Mouse (Mus musculus) midbrain, embryonic 10.5 days (tissue): ENCODE measurements around the gene Bcar1. TPM values are rescaled to one million over a fixed set of nuclear protein-coding genes. Genes with fewer than 3 reads are reported as not detected.

Source experiments
- DNase-seq: peaks from one replicate; pipeline ENCODE4 v3.0.0-alpha.2; 2017; ENCODE audit warnings: low spot score
- H3K27ac ChIP-seq: fragments of 300-500 bp; sonication (generic); replicated peaks from 2 replicates; pipeline ENCODE4 v1.5.1; 2016; ENCODE audit warnings: mild to moderate bottlenecking
- H3K27me3 ChIP-seq: fragments of 300-500 bp; sonication (generic); 2 replicates; pipeline ENCODE4 v1.6.1; 2016; ENCODE audit warnings: low read depth, mild to moderate bottlenecking; ENCODE audit not compliant: poor library complexity, severe bottlenecking
- H3K36me3 ChIP-seq: fragments of 300-500 bp; sonication (generic); 2 replicates; pipeline ENCODE4 v1.6.1; 2016; ENCODE audit warnings: mild to moderate bottlenecking, moderate library complexity
- H3K4me1 ChIP-seq: fragments of 300-500 bp; sonication (generic); 2 replicates; pipeline ENCODE4 v1.6.1; 2016
- H3K4me3 ChIP-seq: fragments of 300-500 bp; sonication (generic); 2 replicates; pipeline ENCODE4 v1.5.1; 2016; ENCODE audit warnings: mild to moderate bottlenecking, moderate library complexity
- H3K9me3 ChIP-seq: fragments of 300-500 bp; sonication (generic); replicated peaks from 2 replicates; pipeline ENCODE4 v1.6.1; 2016; ENCODE audit warnings: mild to moderate bottlenecking
- WGBS: fragments of 180-500 bp; shearing (Covaris S2); methylation state at CpG from one replicate; pipeline ENCODE4 v1.1.7; 2016; 5-methylcytosine and 5-hydroxymethylcytosine counted together
- polyA plus RNA-seq: library from polyadenylated mRNA; unstranded; fragments of >200 nt; fragmentation: Nextera tagmentation; extraction: Ambion mirVana; gene quantifications from 2 replicates; pipeline ENCODE4 v1.2.1, GENCODE M21; 2016

Bcar1 gene
- polyA plus RNA-seq, 1 experiment from 2014 or later, result 52.4 TPM

- H3K9me3 ChIP-seq, result no peaks in the 10 kb centered on the region
- no peak for DNase-seq
- peaks cover 82% of the 10 kb centered on the region for H3K4me1 ChIP-seq
- peaks cover 6% of the 10 kb centered on the region; the same call in 1 of the 2 replicates for H3K36me3 ChIP-seq
- H3K4me3 ChIP-seq, result peak overlapping the region; percentile 95
- peaks cover 8% of the 10 kb centered on the region for H3K27me3 ChIP-seq
- H3K27ac ChIP-seq, result peak overlapping the region; percentile 98
- WGBS, result under 1% methylated on average over 40 of the region's 44 CpGs
These were observed 363 bp downstream of the Bcar1 start for GRCm38 (mm10) chr8:111743101-111743791.

- H3K4me1 ChIP-seq, result peaks cover 88% of the 10 kb centered on the region
- peak overlapping the region; percentile 95 for H3K4me3 ChIP-seq
- DNase-seq, result no peak
- H3K27ac ChIP-seq, result peak overlapping the region; percentile 98
- WGBS, result 34% methylated on average over 11 of the region's 11 CpGs
- H3K27me3 ChIP-seq, result peaks cover 8% of the 10 kb centered on the region
- peaks cover 7% of the 10 kb centered on the region; the same call in 1 of the 2 replicates for H3K36me3 ChIP-seq
- H3K9me3 ChIP-seq, result no peaks in the 10 kb centered on the region
These were observed 1.2 kb downstream of the Bcar1 start for GRCm38 (mm10) chr8:111742261-111743037.

GRCm38 (mm10) chr8:111741556-111741955, 2.1 kb downstream of the Bcar1 start:
- 84% methylated on average over 6 of the region's 6 CpGs for WGBS
- peaks cover 8% of the 10 kb centered on the region for H3K27me3 ChIP-seq
- no peak overlapping the region for H3K27ac ChIP-seq
- H3K4me3 ChIP-seq, result peak overlapping the region; percentile 95
- peaks cover 12% of the 10 kb centered on the region; the same call in 1 of the 2 replicates for H3K36me3 ChIP-seq
- no peaks in the 10 kb centered on the region for H3K9me3 ChIP-seq
- DNase-seq, result no peak
- peaks cover 96% of the 10 kb centered on the region for H3K4me1 ChIP-seq

GRCm38 (mm10) chr8:111740994-111741393, 2.6 kb downstream of the Bcar1 start:
- H3K4me3 ChIP-seq, result no peak overlapping the region
- H3K4me1 ChIP-seq, result peaks cover 96% of the 10 kb centered on the region
- peaks cover 8% of the 10 kb centered on the region for H3K27me3 ChIP-seq
- H3K27ac ChIP-seq, result peak overlapping the region; percentile 71
- whole genome bisulfite sequencing, result 86% methylated on average over 8 of the region's 8 CpGs
- H3K36me3 ChIP-seq, result peaks cover 12% of the 10 kb centered on the region; the same call in 1 of the 2 replicates
- DNase-seq, result no peak
- no peaks in the 10 kb centered on the region for H3K9me3 ChIP-seq

GRCm38 (mm10) chr8:111740301-111740711, 3.3 kb downstream of the Bcar1 start:
- Histone ChIP-seq H3K27ac (peak overlapping the region; percentile 71), H3K9me3 (no peaks in the 10 kb centered on the region), H3K36me3 (peaks cover 12% of the 10 kb centered on the region; the same call in 1 of the 2 replicates), H3K4me3 (no peak overlapping the region), H3K27me3 (peaks cover 8% of the 10 kb centered on the region), H3K4me1 (peaks cover 96% of the 10 kb centered on the region)
- 79% methylated on average over 7 of the region's 7 CpGs for WGBS
- DNase-seq, result no peak

GRCm38 (mm10) chr8:111739604-111740003, 4.0 kb downstream of the Bcar1 start:
- DNase-seq, result no peak
- Histone ChIP-seq H3K4me3 (peak overlapping the region; percentile 20), H3K36me3 (peaks cover 12% of the 10 kb centered on the region; the same call in 1 of the 2 replicates), H3K4me1 (peaks cover 96% of the 10 kb centered on the region), H3K9me3 (no peaks in the 10 kb centered on the region), H3K27ac (peak overlapping the region; percentile 71), H3K27me3 (peaks cover 3% of the 10 kb centered on the region)
- WGBS, result 46% methylated on average over 7 of the region's 7 CpGs

- H3K27ac ChIP-seq, result peak overlapping the region; percentile 71
- no peak for DNase-seq
- H3K4me1 ChIP-seq, result peaks cover 96% of the 10 kb centered on the region
- no peaks in the 10 kb centered on the region for H3K9me3 ChIP-seq
- no peak overlapping the region for H3K4me3 ChIP-seq
- H3K27me3 ChIP-seq, result no peaks in the 10 kb centered on the region
- WGBS, result 84% methylated on average over 6 of the region's 6 CpGs
- H3K36me3 ChIP-seq, result peaks cover 12% of the 10 kb centered on the region; the same call in 1 of the 2 replicates
These were observed 4.7 kb downstream of the Bcar1 start for GRCm38 (mm10) chr8:111738867-111739266.

GRCm38 (mm10) chr8:111736321-111736720, 7.3 kb downstream of the Bcar1 start:
- H3K4me1 ChIP-seq, result peaks cover 97% of the 10 kb centered on the region
- H3K4me3 ChIP-seq, result no peak overlapping the region
- WGBS, result 66% methylated on average over 7 of the region's 7 CpGs
- H3K27me3 ChIP-seq, result no peaks in the 10 kb centered on the region
- H3K27ac ChIP-seq, result peak overlapping the region; percentile 91
- H3K9me3 ChIP-seq, result no peaks in the 10 kb centered on the region
- H3K36me3 ChIP-seq, result peaks cover 12% of the 10 kb centered on the region; the same call in 1 of the 2 replicates
- no peak for DNase-seq

GRCm38 (mm10) chr8:111735791-111736190, 7.8 kb downstream of the Bcar1 start:
- no peaks in the 10 kb centered on the region for H3K27me3 ChIP-seq
- DNase-seq, result no peak
- 77% methylated on average over 4 of the region's 4 CpGs for WGBS
- H3K27ac ChIP-seq, result peak overlapping the region; percentile 91
- H3K9me3 ChIP-seq, result no peaks in the 10 kb centered on the region
- H3K36me3 ChIP-seq, result peaks cover 12% of the 10 kb centered on the region; the same call in 1 of the 2 replicates
- H3K4me3 ChIP-seq, result peak overlapping the region; percentile 0; the same call in 1 of the 2 replicates
- peaks cover 97% of the 10 kb centered on the region for H3K4me1 ChIP-seq

GRCm38 (mm10) chr8:111735335-111735761, 8.3 kb downstream of the Bcar1 start:
- peak overlapping the region; percentile 0; the same call in 1 of the 2 replicates for H3K4me3 ChIP-seq
- WGBS, result 61% methylated on average over 8 of the region's 8 CpGs
- H3K27me3 ChIP-seq, result no peaks in the 10 kb centered on the region
- peaks cover 12% of the 10 kb centered on the region; the same call in 1 of the 2 replicates for H3K36me3 ChIP-seq
- H3K27ac ChIP-seq, result peak overlapping the region; percentile 91
- no peak for DNase-seq
- H3K4me1 ChIP-seq, result peaks cover 97% of the 10 kb centered on the region
- no peaks in the 10 kb centered on the region for H3K9me3 ChIP-seq

- H3K27ac ChIP-seq, result peak overlapping the region; percentile 91
- H3K9me3 ChIP-seq, result no peaks in the 10 kb centered on the region
- H3K4me3 ChIP-seq, result 0 out of 2 replicates have a peak overlapping the region, but pooled peaks have one; percentile 5
- peaks cover 8% of the 10 kb centered on the region; the same call in 1 of the 2 replicates for H3K36me3 ChIP-seq
- H3K4me1 ChIP-seq, result peaks cover 97% of the 10 kb centered on the region
- no peaks in the 10 kb centered on the region for H3K27me3 ChIP-seq
- no peak for DNase-seq
- 49% methylated on average over 6 of the region's 6 CpGs for WGBS
These were observed 9.2 kb downstream of the Bcar1 start for GRCm38 (mm10) chr8:111734244-111734960.
